Mouse (Mus musculus) myocyte (in vitro differentiated cells): Measurements from ENCODE around the gene Kmt2d. TPM values are rescaled to one million over a fixed set of nuclear protein-coding genes. Genes with fewer than 3 reads are reported as not detected.

Source experiments
- H3K27me3 ChIP-seq: one replicate; pipeline ENCODE4 v1.6.1; 2011; ENCODE audit not compliant: control insufficient read depth, insufficient read depth, insufficient read length
- H3K36me3 ChIP-seq: one replicate; pipeline ENCODE4 v1.6.1; 2011; ENCODE audit not compliant: control insufficient read depth, insufficient read depth
- H3K4me2 ChIP-seq: one replicate; pipeline ENCODE4 v1.6.1; 2011; ENCODE audit warnings: low read depth, control low read depth
- H3K4me3 ChIP-seq: one replicate; pipeline ENCODE4 v1.5.1; 2011; ENCODE audit warnings: mild to moderate bottlenecking, control low read depth, moderate library complexity
- H3K79me2 ChIP-seq: one replicate; pipeline ENCODE4 v1.6.1; 2011; ENCODE audit not compliant: control insufficient read depth, insufficient read depth
- H3ac ChIP-seq: one replicate; pipeline ENCODE4 v1.6.1; 2011; ENCODE audit not compliant: control insufficient read depth, insufficient read length
- CEBPB ChIP-seq: IDR thresholded peaks from 2 replicates; pipeline ENCODE4 v1.6.1; 2011; ENCODE audit warnings: mild to moderate bottlenecking, moderate library complexity; ENCODE audit not compliant: poor library complexity, insufficient read depth, severe bottlenecking
- E2F4 ChIP-seq: IDR thresholded peaks from one replicate; pipeline ENCODE4 v1.6.1; 2011; ENCODE audit warnings: mild to moderate bottlenecking, control low read depth, moderate library complexity; ENCODE audit not compliant: insufficient read depth
- MAX ChIP-seq: IDR thresholded peaks from one replicate; pipeline ENCODE4 v1.6.1; 2011; ENCODE audit warnings: low read depth, mild to moderate bottlenecking, control low read depth
- MYOD1 ChIP-seq, 3 experiments: IDR thresholded peaks; one replicate each; pipeline ENCODE4 v1.6.1; 2011; ENCODE audit warnings: control low read depth in 2 of 3, low read depth in 2 of 3, mild to moderate bottlenecking in 2 of 3, moderate library complexity in 1 of 3; ENCODE audit not compliant: insufficient read length in 2 of 3, control insufficient read depth in 1 of 3
- MYOG ChIP-seq, 3 experiments: IDR thresholded peaks; one replicate each; pipeline ENCODE4 v1.6.1; 2011; ENCODE audit warnings: control low read depth in 2 of 3, low read depth in 2 of 3, mild to moderate bottlenecking in 2 of 3; ENCODE audit not compliant: insufficient read length in 2 of 3, control insufficient read depth in 1 of 3, insufficient read depth in 1 of 3
- POLR2A ChIP-seq: IDR thresholded peaks from one replicate; pipeline ENCODE4 v1.6.1; 2011; ENCODE audit warnings: low read depth, mild to moderate bottlenecking, control low read depth, moderate library complexity; ENCODE audit not compliant: insufficient read length
- POLR2AphosphoS2 ChIP-seq: IDR thresholded peaks from one replicate; pipeline ENCODE4 v1.6.1; 2011; ENCODE audit warnings: low read depth, control low read depth; ENCODE audit not compliant: insufficient read length
- REST ChIP-seq: IDR thresholded peaks from one replicate; pipeline ENCODE4 v1.6.1; 2011; ENCODE audit warnings: mild to moderate bottlenecking, control low read depth, moderate library complexity; ENCODE audit not compliant: insufficient read depth, insufficient read length
- SRF ChIP-seq: IDR thresholded peaks from one replicate; pipeline ENCODE4 v1.6.1; 2011; ENCODE audit warnings: low read depth; ENCODE audit not compliant: control insufficient read depth, insufficient read length
- TCF12 ChIP-seq: IDR thresholded peaks from one replicate; pipeline ENCODE4 v1.6.1; 2011; ENCODE audit warnings: mild to moderate bottlenecking, control low read depth; ENCODE audit not compliant: poor library complexity, insufficient read depth, severe bottlenecking
- TCF3 ChIP-seq: IDR thresholded peaks from one replicate; pipeline ENCODE4 v1.6.1; 2011; ENCODE audit warnings: low read depth, control low read depth; ENCODE audit not compliant: insufficient read length
- USF1 ChIP-seq: IDR thresholded peaks from one replicate; pipeline ENCODE4 v1.6.1; 2011; ENCODE audit warnings: low read depth, mild to moderate bottlenecking, control low read depth, moderate library complexity
- polyA plus RNA-seq: library from polyadenylated mRNA; unstranded; fragments of >200 nt; fragmentation: generic; extraction: Trizol; gene quantifications from one replicate; pipeline ENCODE4 v1.2.1, GENCODE M21; 2012; ENCODE audit warnings: missing spikeins

Kmt2d gene
- polyA plus RNA-seq, 1 experiment: 27.1 TPM

DNA sequence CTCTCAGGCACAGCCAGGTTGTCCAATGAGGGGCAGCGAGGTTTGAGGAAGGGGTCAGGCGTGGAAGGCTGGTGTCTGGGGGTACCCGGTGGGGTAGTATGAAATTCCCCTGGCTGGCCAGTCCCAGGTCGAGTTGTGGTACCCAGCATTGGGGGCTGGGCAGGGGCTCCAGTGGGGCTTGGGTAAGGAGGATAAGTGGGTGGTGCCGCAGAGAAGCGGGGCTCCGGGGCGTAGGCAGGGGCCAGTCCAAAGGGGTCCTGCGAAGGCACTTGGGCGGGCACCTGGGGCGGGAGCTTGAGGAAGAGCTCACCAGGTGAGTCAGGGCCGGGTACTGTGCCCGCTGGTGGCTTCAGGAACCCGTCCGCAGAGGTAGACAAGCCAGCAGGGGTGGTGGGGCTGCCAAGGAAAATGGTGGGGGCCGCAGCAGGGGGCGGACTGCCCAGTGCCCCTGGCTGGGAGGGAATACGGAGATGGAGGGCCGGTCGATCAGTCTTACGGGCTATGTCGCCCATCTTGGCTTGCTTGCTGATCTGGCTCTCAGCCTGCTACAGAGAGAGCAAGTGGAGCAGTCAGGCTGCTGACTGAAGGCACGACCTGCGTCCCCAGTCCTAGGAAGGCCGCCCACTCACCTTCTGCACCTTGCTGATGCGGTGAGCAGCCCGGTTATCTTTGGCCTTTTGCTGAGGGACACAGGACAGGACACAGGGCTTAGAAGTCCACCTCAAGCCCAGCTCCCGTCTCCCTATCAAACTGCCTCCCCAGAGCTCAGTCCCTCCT, 17.7 kb downstream of the Kmt2d start:
- Histone ChIP-seq H3K36me3 (peaks cover 65% of the 10 kb centered on the region), H3K4me2 (no peak overlapping the region), H3K27me3 (no peaks in the 10 kb centered on the region), H3K4me3 (no peak overlapping the region), H3ac (no peak overlapping the region), H3K79me2 (peaks cover 14% of the 10 kb centered on the region)
- TF ChIP-seq USF1 (no peak), POLR2AphosphoS2 (peak; percentile 36)

DNA sequence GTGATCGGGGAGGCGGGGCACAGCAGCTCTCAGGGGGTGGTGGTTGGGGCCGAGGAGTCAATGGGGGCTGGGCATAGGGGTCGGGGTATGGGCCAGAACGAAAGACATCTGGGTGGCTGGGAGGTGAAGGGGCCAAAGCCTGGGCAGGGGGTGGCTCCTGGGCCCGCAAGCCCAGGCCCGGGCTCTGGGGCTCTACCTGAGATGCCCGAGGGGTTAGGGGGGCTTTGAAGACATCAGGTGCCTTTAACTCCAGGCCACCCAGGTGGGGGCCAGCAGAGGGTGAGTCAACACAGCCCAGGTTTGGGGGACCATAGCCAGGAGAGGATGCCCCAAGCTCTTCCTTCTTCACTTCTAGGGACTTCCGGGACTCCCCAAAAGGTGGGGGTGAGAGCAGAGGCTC, 18.3 kb downstream of the Kmt2d start:
- H3K79me2 ChIP-seq: peaks cover 14% of the 10 kb centered on the region
- no peaks in the 10 kb centered on the region for H3K27me3 ChIP-seq
- no peak overlapping the region for H3K4me3 ChIP-seq
- H3K4me2 ChIP-seq: no peak overlapping the region
- no peak overlapping the region for H3ac ChIP-seq
- no peak for TF ChIP-seq USF1
- TF ChIP-seq POLR2AphosphoS2: no peak
- no peak for TF ChIP-seq MAX
- TF ChIP-seq TCF12: no peak
- no peak for TF ChIP-seq MYOD1 (IDR thresholded peaks at IDR 0.05; ENCODE audit: control insufficient read depth in 1 of 3, insufficient read length in 2 of 3, low read depth in 2 of 3)
- no peak for TF ChIP-seq TCF3
- TF ChIP-seq CEBPB: no peak
- TF ChIP-seq POLR2A: no peak
- no peak for TF ChIP-seq REST
- TF ChIP-seq E2F4: no peak
- TF ChIP-seq SRF: no peak
- TF ChIP-seq MYOG (IDR thresholded peaks at IDR 0.05; ENCODE audit: control insufficient read depth in 1 of 3, insufficient read depth in 1 of 3, insufficient read length in 2 of 3, low read depth in 2 of 3): no peak
- peaks cover 66% of the 10 kb centered on the region for H3K36me3 ChIP-seq

DNA sequence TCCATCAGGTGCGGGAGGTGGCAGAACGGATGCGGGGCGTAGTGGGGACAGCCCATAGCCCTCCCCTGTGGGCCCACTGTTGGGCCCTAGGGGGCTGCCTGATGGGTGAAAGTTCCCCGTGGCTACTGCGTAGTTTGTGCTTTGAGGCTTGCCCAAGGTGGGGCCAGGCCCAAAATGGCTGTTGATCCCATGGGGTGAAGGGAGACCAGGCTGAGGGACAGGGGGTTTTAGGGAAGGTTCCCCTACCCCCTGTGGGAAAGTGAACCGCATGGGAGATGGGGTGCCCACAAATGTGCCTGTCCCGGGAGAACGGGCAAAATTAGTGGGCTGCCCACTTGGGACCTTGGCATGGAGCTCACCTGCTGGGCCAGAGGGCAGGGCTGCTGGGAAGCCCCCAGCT, 18.9 kb downstream of the Kmt2d start:
- no peak overlapping the region for H3K4me2 ChIP-seq
- H3ac ChIP-seq: no peak overlapping the region
- H3K36me3 ChIP-seq: peaks cover 66% of the 10 kb centered on the region
- no peaks in the 10 kb centered on the region for H3K27me3 ChIP-seq
- TF ChIP-seq CEBPB (no peak), SRF (no peak), E2F4 (no peak), MYOD1 (IDR thresholded peaks at IDR 0.05; ENCODE audit: control insufficient read depth in 1 of 3, insufficient read length in 2 of 3, low read depth in 2 of 3) (no peak), POLR2A (no peak), MYOG (IDR thresholded peaks at IDR 0.05; ENCODE audit: control insufficient read depth in 1 of 3, insufficient read depth in 1 of 3, insufficient read length in 2 of 3, low read depth in 2 of 3) (no peak), POLR2AphosphoS2 (no peak), USF1 (no peak), REST (no peak), MAX (no peak), TCF12 (no peak), TCF3 (no peak)
- H3K79me2 ChIP-seq: peaks cover 14% of the 10 kb centered on the region
- no peak overlapping the region for H3K4me3 ChIP-seq

DNA sequence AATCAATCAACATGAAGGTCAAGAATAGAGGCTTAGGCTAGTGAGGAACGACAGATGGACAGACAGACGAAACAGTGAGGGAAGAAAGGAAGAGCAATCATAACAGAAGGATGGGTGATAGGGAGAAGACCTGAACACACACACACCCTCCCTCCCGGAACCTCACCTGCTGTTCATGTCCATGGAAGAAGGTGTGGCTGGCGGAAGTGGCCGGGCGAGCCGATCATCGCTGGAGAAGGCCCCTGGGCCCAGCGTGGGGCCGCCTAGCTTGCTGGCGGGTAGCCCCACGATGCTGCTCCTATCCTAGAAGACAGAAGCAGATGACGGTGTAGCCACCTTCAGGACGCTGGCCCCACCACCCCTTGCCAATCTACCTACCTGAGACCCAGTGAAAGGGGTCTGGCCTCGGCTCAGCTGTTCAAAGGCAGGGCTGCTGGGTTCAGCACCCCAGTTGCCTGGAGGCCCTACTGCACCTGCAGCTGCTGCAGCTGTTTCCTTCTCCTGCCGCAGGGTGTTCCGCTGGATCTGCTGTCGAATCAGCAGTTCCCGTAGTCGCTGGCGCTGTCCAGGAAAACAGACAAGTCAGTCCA, 19.7 kb downstream of the Kmt2d start:
- Histone ChIP-seq H3K79me2 (peaks cover 14% of the 10 kb centered on the region), H3K4me3 (no peak overlapping the region), H3K36me3 (peaks cover 59% of the 10 kb centered on the region), H3K27me3 (no peaks in the 10 kb centered on the region), H3K4me2 (no peak overlapping the region), H3ac (no peak overlapping the region)
- TF ChIP-seq POLR2A (no peak), MYOG (IDR thresholded peaks at IDR 0.05; ENCODE audit: control insufficient read depth in 1 of 3, insufficient read depth in 1 of 3, insufficient read length in 2 of 3, low read depth in 2 of 3) (no peak), POLR2AphosphoS2 (no peak), E2F4 (no peak), USF1 (no peak), SRF (no peak), MAX (no peak), MYOD1 (IDR thresholded peaks at IDR 0.05; ENCODE audit: control insufficient read depth in 1 of 3, insufficient read length in 2 of 3, low read depth in 2 of 3) (no peak), REST (no peak), TCF3 (no peak), TCF12 (no peak), CEBPB (no peak)

DNA sequence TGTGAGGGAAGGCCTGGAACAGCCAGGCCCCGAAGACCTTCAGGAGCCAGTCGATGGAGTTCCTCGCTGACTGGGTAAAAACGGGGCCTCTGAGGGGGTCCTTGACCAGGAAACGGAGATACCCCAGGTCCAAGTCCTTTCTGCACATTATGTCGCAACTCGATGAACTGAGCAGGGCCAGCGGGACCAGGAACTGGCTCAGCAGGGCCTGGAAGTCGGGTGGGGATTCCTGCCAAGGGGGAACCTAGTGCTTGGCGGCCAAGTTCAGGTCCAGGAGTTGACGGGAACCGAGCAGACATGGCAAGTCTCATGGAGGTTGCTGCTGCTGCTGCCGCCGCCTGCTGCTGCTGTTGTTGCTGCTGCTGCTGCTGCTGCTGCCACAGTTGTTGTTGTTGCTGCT, 20.3 kb downstream of the Kmt2d start:
- H3ac ChIP-seq: no peak overlapping the region
- H3K36me3 ChIP-seq: peaks cover 55% of the 10 kb centered on the region
- peaks cover 14% of the 10 kb centered on the region for H3K79me2 ChIP-seq
- H3K4me2 ChIP-seq: no peak overlapping the region
- TF ChIP-seq E2F4 (no peak), POLR2AphosphoS2 (no peak), TCF3 (no peak), SRF (no peak), MYOG (IDR thresholded peaks at IDR 0.05; ENCODE audit: control insufficient read depth in 1 of 3, insufficient read depth in 1 of 3, insufficient read length in 2 of 3, low read depth in 2 of 3) (no peak), REST (no peak), MAX (no peak), POLR2A (no peak), USF1 (no peak), CEBPB (no peak), TCF12 (no peak), MYOD1 (IDR thresholded peaks at IDR 0.05; ENCODE audit: control insufficient read depth in 1 of 3, insufficient read length in 2 of 3, low read depth in 2 of 3) (no peak)
- H3K27me3 ChIP-seq: no peaks in the 10 kb centered on the region
- no peak overlapping the region for H3K4me3 ChIP-seq
